Mouse (Mus musculus) lung, adult 2 months (tissue): ENCODE data around the gene Map4.

Experiments used
- CTCF ChIP-seq: fragments of 200-500 bp; IDR thresholded peaks from 2 replicates; pipeline ENCODE4 v1.5.1; 2011; ENCODE audit warnings: mild to moderate bottlenecking, low read length, control low read depth; ENCODE audit not compliant: insufficient read depth
- POLR2A ChIP-seq: fragments of 200-500 bp; IDR thresholded peaks from 2 replicates; pipeline ENCODE4 v1.6.1; 2011; ENCODE audit warnings: low read depth, mild to moderate bottlenecking, control low read depth, low read length, borderline replicate concordance; ENCODE audit errors: extremely low read depth

DNA sequence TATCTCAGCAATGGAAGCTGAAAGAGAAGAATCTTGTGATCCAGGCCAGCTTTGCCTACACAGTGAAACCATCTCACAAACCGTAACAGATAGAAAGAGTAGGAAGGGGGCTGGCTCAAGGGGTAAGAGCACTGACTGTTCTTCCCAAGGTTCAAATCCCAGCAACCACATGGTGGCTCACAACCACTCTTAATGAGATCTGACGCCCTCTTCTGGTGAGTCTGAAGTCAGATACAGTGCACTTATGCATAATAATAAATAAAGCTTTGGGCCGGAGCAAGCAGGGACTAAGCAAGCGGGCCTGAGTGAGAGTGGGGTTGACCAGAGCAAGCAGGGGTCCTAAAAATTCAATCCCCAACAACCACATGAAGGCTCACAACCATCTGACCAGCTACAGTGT, 162.0 kb downstream of the Map4 start:
- TF ChIP-seq CTCF (no peak), POLR2A (no peak)
